Mouse (Mus musculus): ENCODE measurements around the gene Plppr4. TPM values are rescaled to one million over a fixed set of nuclear protein-coding genes. Genes with fewer than 3 reads are reported as not detected.

The Plppr4 gene
- polyA plus RNA-seq, 1 experiment from 2014 or later = 0.32 TPM

DNA sequence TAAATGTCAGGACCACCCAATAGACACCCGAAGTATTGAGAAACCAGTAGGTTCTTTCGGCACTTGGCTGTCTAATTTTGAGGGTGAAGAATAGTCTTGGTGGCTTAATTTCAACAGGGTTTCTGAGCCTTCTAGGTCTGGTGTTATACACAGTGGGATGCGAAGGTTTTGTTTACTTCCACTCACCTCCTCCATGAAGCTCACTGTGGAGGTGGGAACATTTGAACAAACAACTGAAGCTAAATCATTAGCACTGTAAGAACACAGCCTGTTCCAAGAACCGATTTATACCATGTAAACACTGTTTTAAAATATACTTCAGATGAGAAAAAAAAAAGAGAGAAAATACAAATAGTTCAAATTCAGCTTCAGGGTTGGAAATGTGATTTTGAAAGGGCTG, 47.3 kb downstream of the Plppr4 start:
- Histone ChIP-seq H3K27me3 (replicated peaks; ENCODE audit: low read depth, poor library complexity, severe bottlenecking) (no peaks in the 10 kb centered on the region), H3K4me1 (no peaks in the 10 kb centered on the region), H3K36me3 (replicated peaks) (no peaks in the 10 kb centered on the region), H3K9me3 (no peaks in the 10 kb centered on the region), H3K4me3 (no peak overlapping the region), H3K27ac (replicated peaks) (no peak overlapping the region)
- WGBS = 91% methylated on average over 4 of the region's 4 CpGs
- no peak for DNase-seq (ENCODE audit: low spot score)

DNA sequence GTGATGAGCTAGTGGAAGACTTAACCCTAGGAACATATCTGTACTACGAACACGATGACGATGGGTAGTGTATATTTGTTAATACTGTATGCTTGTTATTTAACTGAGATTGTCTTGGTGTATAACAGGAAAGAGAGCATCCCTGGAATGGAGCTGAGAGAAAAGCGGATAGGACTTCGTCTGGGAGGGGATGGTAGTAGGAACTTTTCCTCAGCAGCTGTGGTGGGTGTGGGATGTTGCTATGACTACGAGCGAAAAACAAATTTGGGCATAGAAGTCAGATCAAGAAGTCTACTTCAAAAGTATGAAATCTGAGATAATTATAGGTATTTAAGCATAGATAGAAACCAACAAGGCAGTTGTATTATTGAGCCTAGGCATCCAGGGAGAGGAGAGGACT, 48.6 kb downstream of the Plppr4 start:
- WGBS = 95% methylated on average over 7 of the region's 7 CpGs
- Histone ChIP-seq H3K36me3 (replicated peaks) (no peaks in the 10 kb centered on the region), H3K4me1 (no peaks in the 10 kb centered on the region), H3K4me3 (no peak overlapping the region), H3K9me3 (no peaks in the 10 kb centered on the region), H3K27me3 (replicated peaks; ENCODE audit: low read depth, poor library complexity, severe bottlenecking) (no peaks in the 10 kb centered on the region), H3K27ac (replicated peaks) (no peak overlapping the region)
- no peak for DNase-seq (ENCODE audit: low spot score)

DNA sequence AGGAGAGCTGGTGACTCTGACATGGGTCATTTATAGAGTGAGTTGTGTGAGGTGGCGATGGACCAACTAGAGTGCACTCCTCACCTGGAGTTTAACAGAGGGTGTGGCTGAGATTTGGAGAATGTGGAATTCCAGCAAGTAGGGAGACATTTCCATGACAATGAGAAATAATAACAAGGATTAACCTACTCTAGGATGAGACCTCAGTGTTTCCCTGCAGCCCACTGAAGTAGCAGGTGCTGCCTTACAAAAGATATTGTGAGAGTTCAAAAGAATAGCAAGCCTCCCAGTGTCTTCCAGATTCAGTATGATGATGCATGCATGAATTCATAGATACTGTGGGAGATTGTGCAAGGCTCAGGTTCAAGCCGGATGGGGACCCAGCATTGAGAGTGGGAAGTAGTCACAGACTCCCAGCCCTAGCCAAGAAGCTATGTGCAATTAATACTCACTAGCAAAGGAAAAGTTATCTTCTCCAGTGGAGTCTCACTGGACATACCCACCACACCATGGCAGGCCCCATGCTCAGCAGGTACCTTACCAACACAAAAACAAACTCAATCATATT, 49.8 kb downstream of the Plppr4 start:
- Histone ChIP-seq H3K4me3 (no peak overlapping the region), H3K36me3 (replicated peaks) (no peaks in the 10 kb centered on the region), H3K9me3 (no peaks in the 10 kb centered on the region), H3K27me3 (replicated peaks; ENCODE audit: low read depth, poor library complexity, severe bottlenecking) (no peaks in the 10 kb centered on the region), H3K27ac (replicated peaks) (no peak overlapping the region), H3K4me1 (no peaks in the 10 kb centered on the region)
- 90% methylated on average over 2 of the region's 2 CpGs for WGBS
- no peak for DNase-seq (ENCODE audit: low spot score)

DNA sequence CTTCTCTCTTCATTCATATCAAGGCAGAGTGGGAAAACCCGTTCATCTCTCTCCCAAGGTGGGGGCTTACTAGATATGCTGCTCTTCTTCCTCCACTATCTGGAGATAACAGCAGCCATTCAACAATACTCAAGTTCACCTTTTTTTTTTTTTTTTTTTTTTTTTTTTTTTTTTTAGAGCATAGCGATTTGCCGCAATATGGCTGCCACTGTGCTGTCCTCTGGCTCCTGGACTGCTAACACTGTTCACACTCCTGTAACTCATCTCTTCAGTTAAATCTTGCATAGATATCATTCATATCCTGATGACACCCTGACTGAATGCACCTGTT, 51.1 kb downstream of the Plppr4 start:
- no peaks in the 10 kb centered on the region for H3K27me3 ChIP-seq (replicated peaks; ENCODE audit: low read depth, poor library complexity, severe bottlenecking)
- no peaks in the 10 kb centered on the region for H3K9me3 ChIP-seq
- no peak overlapping the region for H3K4me3 ChIP-seq
- no peaks in the 10 kb centered on the region for H3K36me3 ChIP-seq (replicated peaks)
- no peak for DNase-seq (ENCODE audit: low spot score)
- H3K4me1 ChIP-seq = no peaks in the 10 kb centered on the region
- WGBS = 92% methylated on average over 3 of the region's 3 CpGs
- no peak overlapping the region for H3K27ac ChIP-seq (replicated peaks)

DNA sequence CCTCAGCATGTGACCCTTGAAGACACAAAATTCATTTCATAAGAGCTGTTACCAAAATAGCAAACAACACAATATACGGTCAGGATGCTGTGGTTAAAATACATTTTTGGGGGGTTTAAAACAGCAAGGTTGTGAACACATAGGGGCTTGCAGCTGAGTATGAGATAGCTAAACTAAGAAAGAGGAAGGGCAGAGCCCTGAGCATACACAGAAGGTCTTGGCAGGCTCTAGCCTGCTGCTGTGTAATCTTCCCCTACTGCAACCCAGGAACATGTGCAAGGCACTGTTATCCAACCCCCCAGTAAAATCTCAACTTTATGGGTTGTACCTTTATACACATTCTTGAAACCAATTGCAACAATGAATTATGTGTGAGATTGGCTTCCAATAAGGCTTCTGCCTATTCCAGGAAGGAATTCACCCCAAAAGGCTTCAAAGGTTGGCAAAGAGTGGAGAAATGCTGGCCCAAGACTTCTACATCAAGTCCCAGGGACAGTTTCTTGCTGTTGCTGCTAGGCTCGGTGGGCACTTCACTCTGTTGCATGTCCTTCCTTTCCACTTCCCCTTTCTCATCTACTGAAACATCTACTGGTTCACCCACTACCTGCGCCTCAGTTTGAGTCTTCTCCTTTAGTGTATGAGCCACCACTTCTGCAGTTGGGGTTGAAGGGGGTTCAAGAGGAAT, 51.6 kb downstream of the Plppr4 start:
- Histone ChIP-seq H3K4me3 (no peak overlapping the region), H3K9me3 (no peaks in the 10 kb centered on the region), H3K36me3 (replicated peaks) (no peaks in the 10 kb centered on the region), H3K27ac (replicated peaks) (no peak overlapping the region), H3K27me3 (replicated peaks; ENCODE audit: low read depth, poor library complexity, severe bottlenecking) (no peaks in the 10 kb centered on the region), H3K4me1 (no peaks in the 10 kb centered on the region)
- DNase-seq (ENCODE audit: low spot score) = no peak
- WGBS = 93% methylated on average over 3 of the region's 3 CpGs

DNA sequence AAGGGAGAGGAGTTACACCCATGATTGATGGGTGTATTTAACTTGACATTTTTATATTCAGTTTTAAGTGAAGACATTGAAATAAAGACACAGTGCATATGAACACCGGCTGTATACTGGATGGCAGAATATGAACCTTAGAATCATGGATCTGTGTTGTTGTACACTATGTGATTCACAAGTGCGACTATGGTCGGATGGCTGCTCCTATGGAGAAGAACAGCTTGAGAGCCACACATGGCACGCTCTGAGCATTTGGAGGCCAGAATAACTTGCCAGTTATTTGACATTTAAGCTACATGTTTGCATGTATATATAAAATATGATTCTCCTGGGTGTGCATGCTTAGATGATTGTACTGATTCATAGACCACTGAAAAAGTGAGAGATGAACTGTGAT, 53.1 kb downstream of the Plppr4 start:
- no peak for DNase-seq (ENCODE audit: low spot score)
- 93% methylated on average over 4 of the region's 4 CpGs for WGBS
- H3K36me3 ChIP-seq (replicated peaks) = no peaks in the 10 kb centered on the region
- H3K27me3 ChIP-seq (replicated peaks; ENCODE audit: low read depth, poor library complexity, severe bottlenecking) = no peaks in the 10 kb centered on the region
- no peak overlapping the region for H3K4me3 ChIP-seq
- no peaks in the 10 kb centered on the region for H3K4me1 ChIP-seq
- H3K27ac ChIP-seq (replicated peaks) = no peak overlapping the region
- H3K9me3 ChIP-seq = no peaks in the 10 kb centered on the region

DNA sequence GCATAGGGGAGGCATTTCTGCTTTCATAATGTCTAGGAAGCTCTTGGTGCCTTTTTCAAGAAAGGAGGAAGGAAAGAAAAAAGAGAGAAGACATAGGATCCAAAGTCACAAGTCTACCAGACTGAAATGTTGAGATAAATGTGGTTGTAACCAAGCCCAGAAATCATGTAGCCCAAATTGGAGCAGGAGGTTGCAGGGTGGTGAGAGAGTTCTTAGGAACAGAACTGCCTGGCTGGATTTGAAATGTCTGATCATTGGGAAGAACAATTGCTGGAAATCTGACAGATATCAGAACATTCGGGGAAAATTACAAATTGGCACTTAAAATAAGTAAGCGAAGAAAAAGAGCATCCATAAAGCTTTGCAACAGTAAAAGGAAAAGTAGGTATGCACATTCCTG, 56.6 kb downstream of the Plppr4 start:
- Histone ChIP-seq H3K36me3 (replicated peaks) (no peaks in the 10 kb centered on the region), H3K4me1 (no peaks in the 10 kb centered on the region), H3K27me3 (replicated peaks; ENCODE audit: low read depth, poor library complexity, severe bottlenecking) (no peaks in the 10 kb centered on the region), H3K4me3 (no peak overlapping the region), H3K27ac (replicated peaks) (no peak overlapping the region), H3K9me3 (no peaks in the 10 kb centered on the region)
- WGBS = 91% methylated on average over 2 of the region's 2 CpGs
- DNase-seq (ENCODE audit: low spot score) = no peak

DNA sequence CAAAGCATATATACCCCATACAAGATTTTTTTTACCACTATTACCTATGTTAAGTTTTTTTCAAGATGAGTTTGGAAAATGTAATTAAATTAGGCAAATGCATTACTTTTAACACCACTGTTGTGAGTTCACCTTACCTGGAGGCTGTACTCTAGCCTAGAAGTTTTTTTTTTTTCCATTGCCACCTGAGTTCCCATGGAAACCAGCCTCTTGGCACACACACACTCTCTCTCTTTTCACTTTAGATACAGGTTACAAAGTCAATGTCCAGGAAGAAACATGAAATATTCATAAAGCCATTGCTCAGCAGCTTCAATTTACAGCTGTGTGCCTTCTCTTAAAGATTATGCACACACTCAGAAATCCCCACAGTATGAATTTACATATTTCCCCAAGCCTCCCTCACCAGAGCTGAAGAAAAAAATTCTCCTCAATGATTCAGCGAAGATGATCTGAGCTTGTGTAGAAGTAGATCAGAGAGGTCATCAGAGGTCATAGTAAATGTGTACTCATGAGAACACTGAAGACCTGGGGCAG, 59.9 kb downstream of the Plppr4 start:
- Histone ChIP-seq H3K9me3 (no peaks in the 10 kb centered on the region), H3K27ac (replicated peaks) (no peak overlapping the region), H3K4me1 (no peaks in the 10 kb centered on the region), H3K27me3 (replicated peaks; ENCODE audit: low read depth, poor library complexity, severe bottlenecking) (no peaks in the 10 kb centered on the region), H3K36me3 (replicated peaks) (no peaks in the 10 kb centered on the region), H3K4me3 (no peak overlapping the region)
- WGBS = 72% methylated on average over 1 of the region's 1 CpGs
- no peak for DNase-seq (ENCODE audit: low spot score)

DNA sequence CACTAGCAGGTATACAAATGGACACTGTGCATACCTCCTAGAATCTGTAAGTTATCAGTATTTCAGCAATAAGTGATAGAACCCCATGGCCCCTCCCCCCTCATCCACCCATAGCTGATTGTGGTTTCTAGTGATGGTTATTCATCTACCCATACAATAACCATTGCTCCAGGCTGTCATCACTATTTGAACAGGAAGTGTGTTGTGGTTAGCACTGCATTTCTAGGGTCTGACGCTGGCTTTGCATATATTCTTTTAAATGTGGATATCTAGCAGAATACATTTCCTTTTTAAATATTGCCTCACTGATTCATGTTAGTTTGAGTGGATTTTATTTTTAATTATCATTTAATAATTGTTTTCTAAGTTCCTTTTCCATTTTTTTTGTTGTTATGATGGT, 62.9 kb downstream of the Plppr4 start:
- Histone ChIP-seq H3K9me3 (no peaks in the 10 kb centered on the region), H3K27ac (replicated peaks) (no peak overlapping the region), H3K4me1 (no peaks in the 10 kb centered on the region), H3K36me3 (replicated peaks) (no peaks in the 10 kb centered on the region), H3K27me3 (replicated peaks; ENCODE audit: low read depth, poor library complexity, severe bottlenecking) (no peaks in the 10 kb centered on the region), H3K4me3 (no peak overlapping the region)
- no peak for DNase-seq (ENCODE audit: low spot score)
- WGBS = 83% methylated on average over 1 of the region's 1 CpGs

DNA sequence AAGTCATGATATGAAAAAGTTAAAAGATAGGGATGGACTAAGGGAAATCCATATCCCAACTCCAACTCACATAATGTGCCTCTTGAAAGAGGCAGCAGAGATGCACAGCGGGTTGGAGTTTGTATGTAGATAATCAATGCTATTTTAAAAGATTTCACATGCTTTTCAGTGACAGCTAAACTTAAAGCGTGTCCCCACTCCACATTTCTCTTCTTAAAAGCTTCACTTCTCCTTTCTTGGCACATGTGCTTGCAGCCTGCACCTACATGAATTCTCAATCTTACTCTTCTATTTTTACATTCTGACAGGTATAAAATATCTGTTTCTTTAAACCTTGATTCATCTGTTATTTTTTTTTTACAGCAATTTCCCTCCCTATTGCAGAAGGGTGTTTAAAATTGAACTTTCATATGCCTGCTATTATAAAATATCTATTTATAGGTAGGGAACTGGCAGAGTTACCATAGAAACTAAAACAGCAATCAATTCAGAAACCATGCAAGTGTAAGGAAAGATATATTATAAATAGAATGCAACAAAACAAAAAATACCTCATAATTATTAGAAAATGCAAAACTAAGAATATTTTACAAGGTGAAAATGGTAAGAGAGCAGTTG, 66.3 kb downstream of the Plppr4 start:
- Histone ChIP-seq H3K27me3 (replicated peaks; ENCODE audit: low read depth, poor library complexity, severe bottlenecking) (no peaks in the 10 kb centered on the region), H3K4me1 (no peaks in the 10 kb centered on the region), H3K9me3 (no peaks in the 10 kb centered on the region), H3K27ac (replicated peaks) (no peak overlapping the region), H3K4me3 (no peak overlapping the region), H3K36me3 (replicated peaks) (no peaks in the 10 kb centered on the region)
- no peak for DNase-seq (ENCODE audit: low spot score)
- 91% methylated on average over 2 of the region's 2 CpGs for WGBS

Small RNAs within 50 kb of the gene (microRNA-seq; reads per million reads assigned to microRNA genes)
- gene Gm22408 = not detected

Other genes with a start within 250 kb of the Plppr4 start
- gene Plppr5, start 214.0 kb upstream of the Plppr4 start, polyA plus RNA-seq (2016; fragmentation: Nextera tagmentation; extraction: Ambion mirVana) = 0.19 and 0.27 TPM in 2 replicates